Mouse (Mus musculus) heart, postnatal 0 days (tissue): ENCODE measurements around the gene Tmem270. TPM values are rescaled to one million over a fixed set of nuclear protein-coding genes. Genes with fewer than 3 reads are reported as not detected.
"Not testable (repeated sequence)": the region's sequence is repeated elsewhere in the genome, so short reads cannot be mapped to it uniquely, and the experiment has no call there.

Source experiments
- ATAC-seq: fragments of 200-750 bp; cut with Nextera tagmentation; 2 replicates; pipeline ENCODE4 v1.8.0; 2017; ENCODE audit warnings: low read depth, moderate number of reproducible peaks, moderate library complexity; ENCODE audit not compliant: insufficient read depth
- DNase-seq: peaks from one replicate; pipeline ENCODE4 v3.0.0-alpha.2; 2016; ENCODE audit warnings: low spot score
- H3K27ac ChIP-seq: fragments of 300-500 bp; sonication (generic); 2 replicates; pipeline ENCODE4 v1.5.1; 2014; ENCODE audit warnings: low read depth, mild to moderate bottlenecking
- H3K27me3 ChIP-seq: fragments of 300-500 bp; sonication (generic); 2 replicates; pipeline ENCODE4 v1.6.1; 2014; ENCODE audit warnings: low read length, mixed read lengths; ENCODE audit not compliant: control insufficient read depth, insufficient read depth
- H3K36me3 ChIP-seq: fragments of 300-500 bp; sonication (generic); replicated peaks from 2 replicates; pipeline ENCODE4 v1.6.1; 2014; ENCODE audit warnings: low read length, mixed read lengths; ENCODE audit not compliant: control insufficient read depth, insufficient read depth
- H3K4me1 ChIP-seq: fragments of 300-500 bp; sonication (generic); 2 replicates; pipeline ENCODE4 v1.6.1; 2014; ENCODE audit warnings: antibody characterized with exemption; ENCODE audit not compliant: control insufficient read depth, insufficient read depth
- H3K4me2 ChIP-seq: fragments of 300-500 bp; sonication (generic); 2 replicates; pipeline ENCODE4 v1.6.1; 2014; ENCODE audit warnings: low read depth, mild to moderate bottlenecking, low read length, moderate library complexity
- H3K4me3 ChIP-seq: fragments of 300-500 bp; sonication (generic); 2 replicates; pipeline ENCODE4 v1.5.1; 2014; ENCODE audit warnings: low read depth, low read length
- H3K9ac ChIP-seq: fragments of 300-500 bp; sonication (generic); replicated peaks from 2 replicates; pipeline ENCODE4 v1.6.1; 2014; ENCODE audit warnings: low read depth, low read length, mixed read lengths
- H3K9me3 ChIP-seq: fragments of 300-500 bp; sonication (generic); replicated peaks from 2 replicates; pipeline ENCODE4 v1.6.1; 2016; ENCODE audit warnings: low read length; ENCODE audit not compliant: control insufficient read depth
- CTCF ChIP-seq: IDR thresholded peaks from 2 replicates; pipeline ENCODE4 v1.5.1; 2016; ENCODE audit warnings: antibody characterized with exemption, control low read depth, low read depth
- EP300 ChIP-seq: IDR thresholded peaks from 2 replicates; pipeline ENCODE4 v1.6.1; 2016; ENCODE audit warnings: antibody characterized with exemption, low read depth
- WGBS: fragments of 180-500 bp; shearing (Covaris S2); extraction: QIAGEN DNeasy Blood & Tissue Kit; methylation state at CpG from one replicate; pipeline ENCODE4 v1.1.7; 2014; 5-methylcytosine and 5-hydroxymethylcytosine counted together
- polyA plus RNA-seq: library from polyadenylated mRNA; unstranded; fragments of >200 nt; fragmentation: Nextera tagmentation; extraction: Ambion mirVana; gene quantifications from 2 replicates; pipeline ENCODE4 v1.2.1, GENCODE M21; 2015
- total RNA-seq: library from RNA; depleted of rRNA; stranded (reverse); fragments of >200 nt; gene quantifications from 2 replicates; pipeline ENCODE4 v1.2.3, GENCODE M21; 2014; ENCODE audit warnings: low replicate concordance

Tmem270 gene
- total and polyA plus RNA-seq, 2 experiments from 2014 or later: not detected

- Histone ChIP-seq H3K4me1 (no peaks in the 10 kb centered on the region), H3K9me3 (no peaks in the 10 kb centered on the region), H3K27me3 (no peaks in the 10 kb centered on the region), H3K36me3 (no peaks in the 10 kb centered on the region), H3K9ac (no peak overlapping the region), H3K4me3 (no peak overlapping the region), H3K4me2 (no peak overlapping the region), H3K27ac (no peak overlapping the region)
- WGBS: 86% methylated on average over 3 of the region's 3 CpGs
- TF ChIP-seq CTCF (no peak), EP300 (no peak)
- ATAC-seq: no peak
- DNase-seq: no peak
Measured at GRCm38 (mm10) chr5:134934666-134935065, 28.1 kb upstream of the Tmem270 start.

GRCm38 (mm10) chr5:134933686-134934085 lies 27.2 kb upstream of the Tmem270 start:
- H3K27ac ChIP-seq, H3K4me3 ChIP-seq, ATAC-seq, DNase-seq, H3K27me3 ChIP-seq, H3K9ac ChIP-seq, H3K4me1 ChIP-seq, H3K9me3 ChIP-seq, H3K36me3 ChIP-seq, H3K4me2 ChIP-seq: not testable (repeated sequence)
- WGBS: 90% methylated on average over 5 of the region's 5 CpGs

- H3K4me2 ChIP-seq: no peak overlapping the region
Measured at GRCm38 (mm10) chr5:134933281-134933680, 26.7 kb upstream of the Tmem270 start.

GRCm38 (mm10) chr5:134932903-134933276 lies 26.4 kb upstream of the Tmem270 start:
- H3K4me2 ChIP-seq: peak overlapping the region; percentile 82
- TF ChIP-seq CTCF: peak; percentile 53
- no peak for TF ChIP-seq EP300
- DNase-seq: peak; percentile 45
- H3K4me3 ChIP-seq: peak overlapping the region; percentile 58
- peak overlapping the region; percentile 42; the same call in 1 of the 2 replicates for H3K9ac ChIP-seq
- H3K27me3 ChIP-seq: no peaks in the 10 kb centered on the region
- H3K9me3 ChIP-seq: no peaks in the 10 kb centered on the region
- no peaks in the 10 kb centered on the region for H3K4me1 ChIP-seq
- H3K36me3 ChIP-seq: no peaks in the 10 kb centered on the region
- WGBS: 45% methylated on average over 9 of the region's 9 CpGs
- ATAC-seq: peak; percentile 64
- no peak overlapping the region for H3K27ac ChIP-seq

More at GRCm38 (mm10) chr5:134933281-134933680, 26.7 kb upstream of the Tmem270 start:
- ATAC-seq (no peak), DNase-seq (no peak)
- Histone ChIP-seq H3K27ac (no peak overlapping the region), H3K27me3 (no peaks in the 10 kb centered on the region), H3K9ac (no peak overlapping the region), H3K4me3 (no peak overlapping the region), H3K9me3 (no peaks in the 10 kb centered on the region), H3K4me1 (no peaks in the 10 kb centered on the region), H3K36me3 (no peaks in the 10 kb centered on the region)
- no peak for TF ChIP-seq EP300
- no peak for TF ChIP-seq CTCF
- 78% methylated on average over 8 of the region's 8 CpGs for WGBS

GRCm38 (mm10) chr5:134932179-134932902 lies 25.8 kb upstream of the Tmem270 start, which contains the start of gene Mettl27:
Gene Mettl27 (plus strand): TSS chr5:134932368.
- no peaks in the 10 kb centered on the region for H3K4me1 ChIP-seq
- peak within 1 kb of the TSS; percentile 58 for H3K4me3 ChIP-seq
- TF ChIP-seq CTCF (no peak), EP300 (no peak)
- H3K36me3 ChIP-seq: no peaks in the 10 kb centered on the region
- peak within 1 kb of the TSS; percentile 82 for H3K4me2 ChIP-seq
- H3K9ac ChIP-seq: peak within 1 kb of the TSS; percentile 42
- peak; percentile 93 for ATAC-seq
- no peaks in the 10 kb centered on the region for H3K9me3 ChIP-seq
- peak; percentile 92 for DNase-seq
- WGBS: under 1% methylated on average over 41 of the region's 41 CpGs
- 0 out of 2 replicates have a peak within 1 kb of the TSS, but pooled peaks have one; percentile 33 for H3K27ac ChIP-seq
- H3K27me3 ChIP-seq: no peaks in the 10 kb centered on the region

GRCm38 (mm10) chr5:134929988-134930387 lies 23.5 kb upstream of the Tmem270 start:
- Histone ChIP-seq H3K9me3 (no peaks in the 10 kb centered on the region), H3K4me2 (no peak overlapping the region), H3K27ac (no peak overlapping the region), H3K4me1 (no peaks in the 10 kb centered on the region), H3K36me3 (no peaks in the 10 kb centered on the region), H3K4me3 (no peak overlapping the region), H3K9ac (no peak overlapping the region), H3K27me3 (no peaks in the 10 kb centered on the region)
- 85% methylated on average over 2 of the region's 2 CpGs for WGBS
- TF ChIP-seq EP300: no peak
- no peak for TF ChIP-seq CTCF
- DNase-seq (no peak), ATAC-seq (no peak)
